8 mouse cellular contexts compared by ENCODE assay signal in the genomic region with DNA sequence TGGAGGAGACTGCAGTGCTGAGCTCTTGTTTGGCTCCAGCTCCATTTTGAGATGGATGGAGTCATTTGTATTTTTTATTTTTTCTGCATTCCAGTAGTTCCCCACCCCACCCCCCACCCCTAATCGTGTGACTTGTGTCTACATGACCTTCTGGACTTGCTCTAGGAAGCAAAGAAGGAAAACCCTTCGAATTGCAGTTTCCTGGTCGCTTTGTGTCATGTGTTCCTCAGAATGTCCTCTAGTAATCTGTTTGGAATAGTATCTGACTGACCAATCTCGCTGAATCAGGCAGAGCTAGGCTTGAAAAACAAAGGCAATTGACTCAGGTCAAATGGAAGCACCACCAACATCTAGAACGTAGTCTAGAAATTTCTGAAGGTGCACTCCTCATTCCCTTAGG.
"Had no signal": no experiment of that assay in that cellular context is flagged by ENCODE, and none has a peak within 500 bp of the region (broad histone marks: within the 10 kb centered on the region; RNA-seq: fewer than 3 reads in every experiment).

No protein-coding gene starts in this region.

- H3K36me3 ChIP-seq: liver, embryonic 13.5 days had no signal

- H3K4me3 ChIP-seq: limb, embryonic 12.5 days; liver, embryonic 13.5 days; midbrain, embryonic 10.5 days; neural tube, embryonic 12.5 days had no signal

- H3K27me3 ChIP-seq: limb, embryonic 12.5 days; liver, embryonic 13.5 days; neural tube, embryonic 12.5 days had no signal

- DNase-seq: liver, embryonic 13.5 days; thymus, adult 2 months; thymus, postnatal 25 days had no signal

- H3K9me3 ChIP-seq: liver, embryonic 13.5 days; neural tube, embryonic 12.5 days had no signal

- H3K4me2 ChIP-seq: limb, embryonic 12.5 days; liver, embryonic 13.5 days; lung, embryonic 14.5 days; neural tube, embryonic 12.5 days had no signal

- H3K27ac ChIP-seq: limb, embryonic 12.5 days; liver, embryonic 13.5 days; midbrain, embryonic 10.5 days; neural tube, embryonic 12.5 days had no signal

- ATAC-seq: inflammation-experienced regulatory T-cells, adult 6 months had no signal

- H3K9ac ChIP-seq: limb, embryonic 12.5 days; liver, embryonic 13.5 days; lung, embryonic 14.5 days; neural tube, embryonic 12.5 days had no signal
